Mouse (Mus musculus) limb, embryonic 11.5 days (tissue): ENCODE measurements around the gene Vps29. TPM values are rescaled to one million over a fixed set of nuclear protein-coding genes. Genes with fewer than 3 reads are reported as not detected.

ENCODE experiments used
- ATAC-seq: fragments of 200-750 bp; cut with Nextera tagmentation; 2 replicates; pipeline ENCODE4 v1.8.0; 2017; ENCODE audit warnings: low read depth; ENCODE audit not compliant: insufficient number of reproducible peaks, low FRiP score, low TSS enrichment
- DNase-seq: peaks from one replicate; pipeline ENCODE4 v3.0.0-alpha.2; 2015; ENCODE audit warnings: low spot score
- H3K27ac ChIP-seq: fragments of 300-500 bp; sonication (generic); replicated peaks from 2 replicates; pipeline ENCODE4 v1.5.1; 2014; ENCODE audit warnings: low read depth, mild to moderate bottlenecking, low read length
- H3K27me3 ChIP-seq: fragments of 300-500 bp; sonication (generic); 2 replicates; pipeline ENCODE4 v1.6.1; 2014; ENCODE audit warnings: mild to moderate bottlenecking, low read length, mixed read lengths; ENCODE audit not compliant: control insufficient read depth, insufficient read depth
- H3K36me3 ChIP-seq: fragments of 300-500 bp; sonication (generic); 2 replicates; pipeline ENCODE4 v1.6.1; 2014; ENCODE audit warnings: mild to moderate bottlenecking, low read length, moderate library complexity, mixed read lengths; ENCODE audit not compliant: control insufficient read depth, insufficient read depth
- H3K4me1 ChIP-seq: fragments of 300-500 bp; sonication (generic); 2 replicates; pipeline ENCODE4 v1.6.1; 2014; ENCODE audit warnings: low read length, mixed read lengths; ENCODE audit not compliant: control insufficient read depth, insufficient read depth
- H3K4me2 ChIP-seq: fragments of 300-500 bp; sonication (generic); 2 replicates; pipeline ENCODE4 v1.6.1; 2014; ENCODE audit warnings: low read depth, mild to moderate bottlenecking, moderate library complexity; ENCODE audit not compliant: severe bottlenecking
- H3K4me3 ChIP-seq: fragments of 300-500 bp; sonication (generic); 2 replicates; pipeline ENCODE4 v1.5.1; 2014; ENCODE audit warnings: low read depth, low read length
- H3K9ac ChIP-seq: fragments of 300-500 bp; sonication (generic); 2 replicates; pipeline ENCODE4 v1.6.1; 2014; ENCODE audit warnings: mild to moderate bottlenecking, low read length
- H3K9me3 ChIP-seq: fragments of 300-500 bp; sonication (generic); 2 replicates; pipeline ENCODE4 v1.6.1; 2016; ENCODE audit warnings: low read length; ENCODE audit not compliant: control insufficient read depth
- WGBS: fragments of 180-500 bp; shearing (Covaris S2); extraction: QIAGEN DNeasy Blood & Tissue Kit; methylation state at CpG from one replicate; pipeline ENCODE4 v1.1.7; 2014; 5-methylcytosine and 5-hydroxymethylcytosine counted together
- polyA plus RNA-seq: library from polyadenylated mRNA; unstranded; fragments of >200 nt; fragmentation: Nextera tagmentation; extraction: Ambion mirVana; gene quantifications from 2 replicates; pipeline ENCODE4 v1.2.1, GENCODE M21; 2014

Vps29 gene
- 169 and 180 TPM in 2 replicates for polyA plus RNA-seq

GRCm38 (mm10) chr5:122353807-122354491, at the start of gene Vps29, which contains the start of gene Rad9b:
Gene Vps29 (plus strand): TSS chr5:122354369.
Gene Rad9b (minus strand): TSS chr5:122354233.
- H3K9me3 ChIP-seq: no peaks in the 10 kb centered on the region
- H3K4me1 ChIP-seq: no peaks in the 10 kb centered on the region
- H3K27ac ChIP-seq: no peak within 1 kb of the TSS
- peak within 1 kb of the TSS; percentile 82 for H3K4me2 ChIP-seq
- ATAC-seq: peak; percentile 86
- DNase-seq: peak; percentile 100
- H3K4me3 ChIP-seq: peak within 1 kb of the TSS; percentile 65
- H3K9ac ChIP-seq: peak within 1 kb of the TSS; percentile 53
- H3K36me3 ChIP-seq: no peaks in the 10 kb centered on the region
- WGBS: 1% methylated on average over 51 of the region's 51 CpGs
- no peaks in the 10 kb centered on the region for H3K27me3 ChIP-seq

GRCm38 (mm10) chr5:122304541-122304940, 49.6 kb upstream of the Vps29 start:
- no peak overlapping the region for H3K9ac ChIP-seq
- H3K9me3 ChIP-seq: no peaks in the 10 kb centered on the region
- no peak for ATAC-seq
- 93% methylated on average over 6 of the region's 6 CpGs for WGBS
- H3K4me3 ChIP-seq: no peak overlapping the region
- no peak overlapping the region for H3K27ac ChIP-seq
- no peaks in the 10 kb centered on the region for H3K27me3 ChIP-seq
- peaks cover 5% of the 10 kb centered on the region for H3K36me3 ChIP-seq
- peaks cover 3% of the 10 kb centered on the region; the same call in 1 of the 2 replicates for H3K4me1 ChIP-seq
- no peak for DNase-seq
- H3K4me2 ChIP-seq: no peak overlapping the region

- ATAC-seq (no peak), DNase-seq (no peak)
- no peak overlapping the region for H3K4me3 ChIP-seq
- no peak overlapping the region for H3K9ac ChIP-seq
- H3K9me3 ChIP-seq: no peaks in the 10 kb centered on the region
- no peaks in the 10 kb centered on the region for H3K27me3 ChIP-seq
- no peak overlapping the region for H3K27ac ChIP-seq
- peaks cover 3% of the 10 kb centered on the region; the same call in 1 of the 2 replicates for H3K4me1 ChIP-seq
- no peak overlapping the region for H3K4me2 ChIP-seq
- peaks cover 5% of the 10 kb centered on the region for H3K36me3 ChIP-seq
- 91% methylated on average over 7 of the region's 7 CpGs for WGBS
These were observed 48.7 kb upstream of the Vps29 start for GRCm38 (mm10) chr5:122305472-122305871.

GRCm38 (mm10) chr5:122306536-122306935, 47.6 kb upstream of the Vps29 start:
- 86% methylated on average over 3 of the region's 3 CpGs for WGBS
- DNase-seq (no peak), ATAC-seq (no peak)
- no peak overlapping the region for H3K27ac ChIP-seq
- no peak overlapping the region for H3K9ac ChIP-seq
- H3K27me3 ChIP-seq: no peaks in the 10 kb centered on the region
- H3K4me1 ChIP-seq: peaks cover 3% of the 10 kb centered on the region; the same call in 1 of the 2 replicates
- peaks cover 5% of the 10 kb centered on the region for H3K36me3 ChIP-seq
- H3K9me3 ChIP-seq: no peaks in the 10 kb centered on the region
- H3K4me2 ChIP-seq: no peak overlapping the region
- no peak overlapping the region for H3K4me3 ChIP-seq

- no peak overlapping the region for H3K4me3 ChIP-seq
- H3K9ac ChIP-seq: no peak overlapping the region
- peaks cover 7% of the 10 kb centered on the region for H3K36me3 ChIP-seq
- H3K27me3 ChIP-seq: no peaks in the 10 kb centered on the region
- no peak for DNase-seq
- no peak overlapping the region for H3K4me2 ChIP-seq
- no peaks in the 10 kb centered on the region for H3K4me1 ChIP-seq
- H3K27ac ChIP-seq: no peak overlapping the region
- WGBS: 89% methylated on average over 8 of the region's 8 CpGs
- no peaks in the 10 kb centered on the region for H3K9me3 ChIP-seq
- no peak for ATAC-seq
These were observed 43.5 kb upstream of the Vps29 start for GRCm38 (mm10) chr5:122310699-122311098.

GRCm38 (mm10) chr5:122311692-122312091, 42.5 kb upstream of the Vps29 start:
- H3K27me3 ChIP-seq: no peaks in the 10 kb centered on the region
- no peak overlapping the region for H3K4me2 ChIP-seq
- H3K9me3 ChIP-seq: no peaks in the 10 kb centered on the region
- WGBS: 76% methylated on average over 7 of the region's 7 CpGs
- ATAC-seq (no peak), DNase-seq (no peak)
- H3K9ac ChIP-seq: no peak overlapping the region
- no peak overlapping the region for H3K4me3 ChIP-seq
- peaks cover 7% of the 10 kb centered on the region for H3K36me3 ChIP-seq
- H3K27ac ChIP-seq: no peak overlapping the region
- no peaks in the 10 kb centered on the region for H3K4me1 ChIP-seq

GRCm38 (mm10) chr5:122312346-122312745, 41.8 kb upstream of the Vps29 start:
- Histone ChIP-seq H3K4me3 (no peak overlapping the region), H3K36me3 (peaks cover 7% of the 10 kb centered on the region), H3K9me3 (no peaks in the 10 kb centered on the region), H3K4me1 (no peaks in the 10 kb centered on the region), H3K27me3 (no peaks in the 10 kb centered on the region), H3K27ac (no peak overlapping the region), H3K9ac (no peak overlapping the region), H3K4me2 (no peak overlapping the region)
- no peak for ATAC-seq
- DNase-seq: no peak
- WGBS: 93% methylated on average over 4 of the region's 4 CpGs

- Histone ChIP-seq H3K36me3 (peaks cover 5% of the 10 kb centered on the region), H3K27me3 (no peaks in the 10 kb centered on the region), H3K4me3 (no peak overlapping the region), H3K9ac (no peak overlapping the region), H3K27ac (no peak overlapping the region), H3K4me1 (no peaks in the 10 kb centered on the region), H3K9me3 (no peaks in the 10 kb centered on the region), H3K4me2 (no peak overlapping the region)
- DNase-seq (no peak), ATAC-seq (no peak)
- 91% methylated on average over 17 of the region's 17 CpGs for WGBS
These were observed 41.1 kb upstream of the Vps29 start for GRCm38 (mm10) chr5:122312942-122313684.
